Mouse (Mus musculus) embryo, embryonic 10 days (tissue): Measurements from ENCODE around the gene Zranb1.

ENCODE experiments used
- DNase-seq: peaks from one replicate; pipeline ENCODE4 v3.0.0-alpha.2; 2015; ENCODE audit warnings: low spot score

Zranb1 gene

DNA sequence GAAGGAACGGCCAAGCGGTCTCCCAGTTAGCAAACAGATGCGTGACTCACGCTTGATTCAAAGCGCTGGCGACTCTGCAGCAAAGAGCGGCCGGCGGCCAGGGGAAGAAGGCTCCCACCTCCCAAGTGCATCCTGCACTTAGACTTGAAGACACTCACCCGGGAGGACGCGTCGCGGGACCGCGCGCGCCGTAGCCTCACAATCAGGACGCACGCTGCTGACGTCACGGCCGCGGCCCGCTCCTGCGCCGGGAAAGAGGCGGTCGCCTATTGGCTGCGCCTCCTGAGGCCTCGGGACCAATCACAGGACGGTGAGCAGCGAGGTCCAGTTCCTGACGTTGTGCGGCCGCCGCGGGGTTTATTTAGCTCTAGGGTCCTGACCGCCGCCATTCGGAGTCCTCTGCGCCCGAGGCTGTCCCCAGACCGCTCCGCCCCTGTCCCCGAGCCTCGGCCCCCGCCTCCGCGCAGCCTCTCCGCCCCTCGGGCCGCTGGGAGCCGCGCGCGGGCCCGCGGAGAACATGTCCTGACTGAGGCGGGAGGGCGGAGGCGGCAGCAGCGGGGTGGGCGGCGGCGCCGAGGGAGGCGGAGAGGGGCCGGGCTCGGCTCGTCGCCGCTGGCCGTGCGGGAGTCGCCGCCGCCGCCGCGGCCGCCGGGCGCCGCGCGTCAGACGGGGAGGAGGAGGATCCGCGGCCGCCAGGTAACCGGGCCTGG, at the start of gene Zranb1:
Gene Zranb1, plus strand, starts transcription at position 293 of the 710 bp plus-strand sequence.
- DNase-seq, result peak; percentile 99

GRCm38 (mm10) chr7:132882343-132882742, 48.6 kb upstream of the Zranb1 start:
- DNase-seq, result peak; percentile 41

GRCm38 (mm10) chr7:132884031-132884430, 46.9 kb upstream of the Zranb1 start:
- peak; percentile 9 for DNase-seq

GRCm38 (mm10) chr7:132887019-132887804, 43.7 kb upstream of the Zranb1 start:
- peak; percentile 33 for DNase-seq

GRCm38 (mm10) chr7:132888052-132888451, 42.9 kb upstream of the Zranb1 start:
- no peak for DNase-seq

GRCm38 (mm10) chr7:132888518-132889249, 42.3 kb upstream of the Zranb1 start:
- DNase-seq, result no peak

- DNase-seq, result no peak
These were observed 41.3 kb upstream of the Zranb1 start for GRCm38 (mm10) chr7:132889691-132890090.

DNA sequence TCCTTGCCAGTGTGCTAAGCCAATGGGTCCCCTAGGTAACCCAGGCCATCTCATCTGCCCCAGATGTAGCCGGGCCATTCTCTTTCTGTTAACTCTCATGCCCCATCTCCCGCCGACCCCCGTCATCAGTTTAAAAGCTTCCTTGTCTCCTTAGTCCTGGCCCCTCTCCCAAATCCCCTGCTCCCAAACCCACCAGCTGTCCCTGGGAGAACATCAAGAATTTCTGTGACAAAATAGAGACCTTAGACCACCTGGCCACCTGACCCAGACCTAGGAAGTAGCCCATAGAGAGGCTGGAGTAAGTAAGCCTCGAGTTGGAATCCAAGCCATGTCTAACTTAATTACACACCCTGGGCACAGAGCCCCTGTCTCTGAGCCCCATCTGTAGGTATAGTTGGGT, 40.7 kb upstream of the Zranb1 start:
- DNase-seq, result no peak

DNA sequence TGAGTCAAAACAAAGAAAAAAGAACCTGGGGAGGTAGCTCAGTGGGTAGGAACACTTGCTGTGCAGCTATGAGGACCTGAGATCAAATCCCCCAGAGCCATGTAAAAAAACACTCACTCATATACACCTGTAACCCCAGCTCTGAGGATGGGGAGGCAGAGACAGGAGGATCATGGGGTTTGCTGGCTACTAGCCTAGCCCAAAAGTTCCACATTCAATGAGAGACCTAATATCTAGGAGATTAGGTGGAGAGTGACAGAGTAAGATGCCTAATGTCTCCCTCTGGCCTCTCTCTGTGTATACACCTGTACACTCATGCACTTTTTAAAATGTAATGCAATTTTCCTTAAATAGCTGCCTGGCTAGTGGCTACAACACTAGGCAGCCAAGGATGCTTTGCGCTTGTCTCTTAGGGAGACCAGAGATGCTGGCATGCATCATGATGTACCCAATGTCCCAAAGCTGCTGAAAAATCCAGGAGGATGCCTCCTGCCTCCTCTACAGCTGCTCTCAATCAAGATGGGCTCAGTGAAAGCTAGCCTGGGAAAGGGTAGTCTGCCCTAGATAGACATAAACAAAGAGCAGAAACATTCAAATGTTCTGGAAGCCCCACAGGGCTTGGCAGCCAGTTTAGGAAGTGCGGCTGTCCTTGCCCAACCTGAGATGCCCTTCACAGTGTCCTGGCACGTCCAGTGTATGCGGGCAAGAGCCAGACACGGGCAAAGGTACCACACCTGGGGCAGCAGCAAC, 39.2 kb upstream of the Zranb1 start:
- DNase-seq, result no peak

GRCm38 (mm10) chr7:132892311-132892661, 38.7 kb upstream of the Zranb1 start:
- DNase-seq, result no peak

DNA sequence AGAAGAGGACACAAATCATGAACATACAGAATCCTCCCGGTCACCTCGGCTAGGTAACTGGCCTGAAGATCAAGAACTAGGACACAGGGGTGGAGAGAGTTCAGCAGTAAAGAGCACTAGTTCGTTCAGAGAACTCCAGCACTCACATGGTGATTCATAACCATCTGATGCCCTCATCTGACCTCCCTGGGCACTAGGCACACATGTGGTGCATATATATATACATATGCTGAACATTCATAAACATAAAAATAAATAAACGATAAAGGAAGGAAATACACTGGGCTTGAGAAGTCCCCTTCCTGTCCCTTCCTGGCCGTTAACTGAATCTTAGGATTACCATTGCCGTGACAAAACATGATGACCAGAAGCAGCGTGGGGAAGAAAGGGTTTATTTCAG, 38.1 kb upstream of the Zranb1 start:
- DNase-seq, result no peak

DNA sequence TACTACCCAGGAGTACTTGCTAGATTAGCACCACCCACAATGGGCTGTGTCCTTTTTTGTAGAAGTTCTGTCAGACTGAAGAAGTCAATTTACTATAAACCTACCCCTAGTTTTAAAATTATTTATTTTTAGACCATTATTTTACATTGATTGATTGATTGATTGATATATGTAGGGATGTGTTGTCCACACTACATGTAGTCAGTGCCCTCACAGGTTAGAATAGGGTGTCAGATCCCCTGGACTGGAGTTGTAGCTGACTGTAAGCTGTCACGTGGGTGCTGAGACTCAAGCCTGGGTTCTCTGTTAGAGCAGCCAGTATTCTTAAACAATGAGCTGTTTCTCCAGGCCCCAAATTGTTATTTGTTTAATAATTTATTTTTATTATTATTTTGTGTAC, 37.6 kb upstream of the Zranb1 start:
- no peak for DNase-seq

- DNase-seq, result no peak
These were observed 35.9 kb upstream of the Zranb1 start for GRCm38 (mm10) chr7:132894841-132895555.

- DNase-seq, result no peak
These were observed 34.6 kb upstream of the Zranb1 start for GRCm38 (mm10) chr7:132896206-132896815.

DNA sequence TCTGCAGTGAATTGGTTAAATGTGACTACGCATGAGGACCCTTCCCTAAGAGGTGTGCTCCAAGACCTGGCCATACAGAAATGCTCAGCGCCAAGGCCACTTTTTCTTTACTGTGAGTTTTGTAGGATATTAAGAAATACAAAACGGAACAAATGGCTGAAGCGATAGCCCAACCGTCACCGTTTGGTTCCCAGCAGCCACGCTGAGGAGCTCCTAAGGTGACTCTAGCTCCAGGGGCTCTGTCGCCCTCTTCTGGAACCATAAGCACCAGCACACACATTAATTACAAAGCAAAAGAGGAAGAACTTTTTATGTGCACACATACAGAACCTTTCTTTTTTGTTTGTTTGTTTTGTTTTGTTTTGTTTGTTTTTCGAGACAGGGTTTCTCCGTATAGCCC, 33.7 kb upstream of the Zranb1 start:
- no peak for DNase-seq

- peak; percentile 16 for DNase-seq
These were observed 32.7 kb upstream of the Zranb1 start for GRCm38 (mm10) chr7:132898234-132898633.

DNA sequence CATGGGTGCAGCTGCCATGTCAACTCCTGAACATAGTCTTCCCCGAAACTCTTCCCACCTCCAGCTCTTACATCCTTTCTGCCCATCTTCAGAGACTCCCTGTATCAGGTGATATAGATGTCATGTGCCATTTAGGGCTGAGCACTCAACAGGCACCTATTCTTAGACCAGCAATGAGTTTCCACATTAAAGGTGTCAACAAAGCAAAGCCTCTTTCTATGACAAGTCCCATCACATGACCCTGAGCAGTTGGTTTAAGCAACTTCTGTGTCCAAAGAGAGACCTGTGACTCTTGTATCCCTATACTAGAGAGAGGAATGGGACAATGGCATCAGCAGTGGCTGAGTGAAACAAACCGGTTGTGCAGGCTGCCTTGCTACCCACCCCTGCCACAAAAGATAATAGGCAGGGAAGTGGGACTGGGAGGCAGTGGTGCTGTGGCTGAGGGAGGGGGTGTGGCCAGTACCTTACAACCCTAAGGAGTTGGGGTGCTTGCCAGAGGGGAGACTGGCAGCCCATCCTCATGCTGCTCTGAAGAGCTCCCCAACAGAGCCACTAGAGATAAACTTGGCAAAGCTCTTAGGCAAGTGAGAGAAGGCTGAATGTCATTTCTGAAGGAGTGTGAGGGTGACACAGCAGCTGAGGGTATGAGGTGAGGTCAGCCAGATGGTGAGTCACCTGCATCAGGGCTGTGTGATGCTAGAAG, 30.0 kb upstream of the Zranb1 start:
- DNase-seq, result no peak

DNA sequence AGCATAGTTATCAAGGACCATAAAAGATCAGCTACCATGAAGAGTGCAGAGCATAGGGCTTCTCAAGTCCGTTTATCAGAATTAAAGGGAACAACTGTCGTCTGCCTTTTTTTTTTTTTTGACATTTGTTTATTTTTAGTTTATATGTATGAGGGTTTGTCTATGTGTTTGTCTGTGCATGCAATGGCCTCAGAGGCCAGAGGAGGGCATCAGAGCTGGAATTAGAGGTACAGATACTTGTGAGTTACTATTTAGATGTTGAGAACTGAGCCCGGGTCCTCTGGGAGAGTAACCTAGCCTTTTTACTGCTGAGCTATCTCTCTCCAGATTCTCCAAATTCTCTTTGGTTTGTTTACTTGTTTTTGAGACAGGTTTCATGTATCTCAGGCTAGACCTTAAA, 27.1 kb upstream of the Zranb1 start:
- no peak for DNase-seq

DNA sequence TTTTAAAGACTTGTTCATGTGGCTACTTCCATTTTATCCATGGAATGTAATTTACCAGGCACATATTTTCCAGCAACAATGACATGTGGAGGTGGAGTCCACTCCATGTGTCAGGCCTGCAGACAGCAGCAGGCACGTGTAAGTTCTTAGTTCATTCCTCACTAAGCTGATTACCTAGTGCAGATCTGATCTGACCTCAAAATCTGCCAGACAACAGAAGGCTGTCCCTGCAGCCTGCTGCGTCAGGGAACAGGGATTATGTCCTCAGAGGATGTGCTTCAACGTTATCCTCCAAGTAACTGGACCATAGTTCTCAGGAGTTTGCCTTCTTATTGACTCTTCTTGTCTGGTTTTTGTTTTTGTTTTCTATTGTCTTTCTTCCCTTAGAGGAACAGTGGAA, 9.0 kb upstream of the Zranb1 start:
- DNase-seq, result no peak

DNA sequence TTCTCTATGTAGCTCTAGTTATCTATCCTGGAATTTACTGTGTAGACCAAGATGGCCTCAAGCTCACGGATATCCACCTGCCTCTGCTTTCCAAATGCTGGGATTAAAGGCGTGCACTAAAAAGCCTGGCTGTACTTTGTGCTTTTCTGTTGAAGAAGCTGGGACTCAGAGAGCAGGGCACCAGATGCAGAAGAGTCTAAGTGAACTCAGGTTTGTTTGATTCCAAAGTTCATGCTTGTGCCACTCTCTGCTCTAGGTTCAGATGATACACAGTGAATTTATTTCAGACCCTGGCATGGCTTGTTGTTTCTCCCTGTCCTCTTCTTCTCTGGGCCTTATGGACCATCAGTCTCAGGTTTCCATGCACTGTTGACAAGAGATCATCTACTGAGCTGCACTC, 5.7 kb upstream of the Zranb1 start:
- no peak for DNase-seq
